ENCODE assay signal across 8 mouse cellular contexts in genomic region chr5:97087030-97087630, GRCm38 (mm10). TPM values are rescaled to one million over a fixed set of nuclear protein-coding genes. Genes with fewer than 3 reads are reported as not detected.
DNase-seq lines count a peak whose midpoint lies in the region; TF ChIP-seq lines count a peak whose summit lies in the region.

No protein-coding gene starts in this region.

- DNase-seq in cerebellum, postnatal 10 days, result peak; percentile 25 to 26
- no peak for DNase-seq in cerebellum, adult 9-10 months
- peak; percentile 24 for DNase-seq in urinary bladder, postnatal 14 days (ENCODE audit: low spot score)
- no peak for DNase-seq in urinary bladder, postnatal 10 days (ENCODE audit: low spot score)
- DNase-seq in lung, adult 2 months, result peak; percentile 28
- DNase-seq in thymus, adult 18-20 months, result no peak
- DNase-seq in left cerebral cortex, postnatal 25 days (ENCODE audit: low spot score in 2 of 2), result no peak
- no peak for DNase-seq in adrenal gland, postnatal 4 days (ENCODE audit: low spot score in 2 of 2)

- no peak for TF ChIP-seq POLR2A in lung, adult 2 months (IDR thresholded peaks at IDR 0.05; ENCODE audit: borderline replicate concordance, extremely low read depth, low read depth, low read length)

- WGBS in lung, adult 2 months, result 70% methylated on average over 24 of the region's 24 CpGs

- intact Hi-C loops in left cerebral cortex, postnatal 25 days (cut with DNase I), result no loop called here

- H3K4me3 ChIP-seq in lung, adult 2 months (replicated peaks; ENCODE audit: extremely low read depth, low read depth, low read length), result no peak overlapping the region

- peaks cover 3% of the 10 kb centered on the region; the same call in 1 of the 2 replicates for H3K4me1 ChIP-seq in lung, adult 2 months (ENCODE audit: control insufficient read depth, insufficient read depth, low read length)

- TF ChIP-seq CTCF in lung, adult 2 months (IDR thresholded peaks at IDR 0.05; ENCODE audit: insufficient read depth, low read length), result no peak

RNA-seq across cellular contexts. Expression of gene Paqr3, which starts 24.3 kb away (rescaled TPM):
- 4.9 and 9.0 TPM in 2 replicates for polyA plus RNA-seq in lung, adult 2 months (2012; rRNA removed)
- total RNA-seq in left cerebral cortex, postnatal 25 days (2021), result 10 to 100 TPM; 27.7 to 28.3 TPM
- total RNA-seq in adrenal gland, postnatal 4 days (2021), result 1 to 10 TPM; 6.0 to 6.8 TPM

Comparison
In these comparisons a context has a peak if more than half of its experiments do, and no peak if none do; other contexts are left out.
1. DNase-seq: peak in cerebellum, postnatal 10 days (2 of 2), urinary bladder, postnatal 14 days (single experiment) and lung, adult 2 months (single experiment); none in cerebellum, adult 9-10 months (single experiment), urinary bladder, postnatal 10 days (single experiment), thymus, adult 18-20 months (0 of 2), left cerebral cortex, postnatal 25 days (0 of 2) and adrenal gland, postnatal 4 days (0 of 2).